Comparison of ENCODE assay signal across 8 mouse cellular contexts in genomic region chr11:117265270-117265980, GRCm38 (mm10).
DNase-seq lines count a peak whose midpoint lies in the region; ATAC-seq and TF ChIP-seq lines count a peak whose summit lies in the region.

No protein-coding gene starts in this region.

- H3K4me2 ChIP-seq in lung, embryonic 15.5 days = peak overlapping the region; percentile 74

- H3K27ac ChIP-seq in layer of hippocampus, adult 2 months = peak overlapping the region; percentile 85
- H3K27ac ChIP-seq in bone marrow macrophage, adult 2 months (ENCODE audit: insufficient read depth, low read depth, low read length) = no peak overlapping the region
- peak overlapping the region; percentile 94 for H3K27ac ChIP-seq in heart, adult 2 months
- peak overlapping the region; percentile 92 for H3K27ac ChIP-seq in kidney, adult 2 months (ENCODE audit: insufficient read depth, low read depth, low read length)
- peak overlapping the region; percentile 94 for H3K27ac ChIP-seq in lung, embryonic 15.5 days
- H3K27ac ChIP-seq in small intestine, adult 2 months (ENCODE audit: insufficient read depth, low read depth, low read length) = peak overlapping the region; percentile 67
- no peak overlapping the region for H3K27ac ChIP-seq in cerebellum, adult 2 months (ENCODE audit: insufficient read depth, low read length)

- H3K4me1 ChIP-seq in bone marrow macrophage, adult 2 months (ENCODE audit: control insufficient read depth, insufficient read depth, low read length) = peaks cover 8% of the 10 kb centered on the region
- H3K4me1 ChIP-seq in heart, adult 2 months (ENCODE audit: control insufficient read depth, insufficient read depth, low read length) = peaks cover 28% of the 10 kb centered on the region
- peaks cover 11% of the 10 kb centered on the region for H3K4me1 ChIP-seq in kidney, adult 2 months (ENCODE audit: control insufficient read depth, insufficient read depth, low read length)
- peaks cover 73% of the 10 kb centered on the region for H3K4me1 ChIP-seq in lung, embryonic 15.5 days
- H3K4me1 ChIP-seq in small intestine, adult 2 months (ENCODE audit: control insufficient read depth, insufficient read depth, insufficient read length, low read length) = peaks cover 8% of the 10 kb centered on the region
- H3K4me1 ChIP-seq in cerebellum, adult 2 months (ENCODE audit: control insufficient read depth, insufficient read depth, low read length) = peaks cover 6% of the 10 kb centered on the region

- peak; percentile 77 for ATAC-seq in lung, embryonic 15.5 days (ENCODE audit: borderline replicate concordance, extremely low read depth, low FRiP score, low TSS enrichment)

- H3K4me3 ChIP-seq in layer of hippocampus, adult 2 months = peak overlapping the region; percentile 80
- H3K4me3 ChIP-seq in bone marrow macrophage, adult 2 months (ENCODE audit: insufficient read depth, low read length) = peak overlapping the region; percentile 54
- H3K4me3 ChIP-seq in heart, adult 2 months = peak overlapping the region; percentile 94
- peak overlapping the region; percentile 79 for H3K4me3 ChIP-seq in kidney, adult 2 months (ENCODE audit: insufficient read depth, low read depth, low read length)
- peak overlapping the region; percentile 75 for H3K4me3 ChIP-seq in lung, embryonic 15.5 days
- H3K4me3 ChIP-seq in small intestine, adult 2 months (ENCODE audit: low read depth, low read length) = peak overlapping the region; percentile 84
- H3K4me3 ChIP-seq in cerebellum, adult 2 months (replicated peaks; ENCODE audit: insufficient read depth, low read depth, low read length) = no peak overlapping the region

- 8% methylated on average over 18 of the region's 18 CpGs for WGBS in heart, adult 2 months
- 13% methylated on average over 18 of the region's 18 CpGs for WGBS in kidney, adult 2 months
- WGBS in lung, embryonic 15.5 days = 3% methylated on average over 18 of the region's 18 CpGs
- WGBS in small intestine, adult 2 months = 10% methylated on average over 18 of the region's 18 CpGs
- WGBS in cerebellum, adult 2 months = 19% methylated on average over 18 of the region's 18 CpGs

- H3K9me3 ChIP-seq in lung, embryonic 15.5 days = no peaks in the 10 kb centered on the region

- peak overlapping the region; percentile 82 for H3K9ac ChIP-seq in heart, adult 2 months (ENCODE audit: low read depth, low read length)
- peak overlapping the region; percentile 59 for H3K9ac ChIP-seq in lung, embryonic 15.5 days

- TF ChIP-seq CTCF in layer of hippocampus, adult 2 months (conservative IDR thresholded peaks at IDR 0.05) = peak; percentile 55
- TF ChIP-seq CTCF in bone marrow macrophage, adult 2 months (IDR thresholded peaks at IDR 0.05; ENCODE audit: low read depth, low read length) = no peak
- peak; percentile 58 for TF ChIP-seq CTCF in heart, adult 2 months (IDR thresholded peaks at IDR 0.05)
- TF ChIP-seq CTCF in kidney, adult 2 months (conservative IDR thresholded peaks at IDR 0.05; ENCODE audit: insufficient read depth, insufficient read length, low read depth, low read length) = 0 out of 2 replicates have a peak, but pooled peaks have one; percentile 11
- no peak for TF ChIP-seq CTCF in small intestine, adult 2 months (IDR thresholded peaks at IDR 0.05; ENCODE audit: extremely low read depth, insufficient read length, insufficient replicate concordance, low read depth, low read length)
- no peak for TF ChIP-seq CTCF in cerebellum, adult 2 months (IDR thresholded peaks at IDR 0.05; ENCODE audit: borderline replicate concordance, insufficient read depth, low read depth, low read length)

- DNase-seq in layer of hippocampus, adult 2 months (ENCODE audit: low spot score in 2 of 2) = no peak
- DNase-seq in layer of hippocampus, adult 9-11 months = no peak
- peak; percentile 54 to 81 for DNase-seq in heart, adult 2 months
- peak; percentile 76 for DNase-seq in kidney, adult 2 months
- no peak for DNase-seq in cerebellum, adult 2 months

- TF ChIP-seq EP300 in heart, adult 2 months (IDR thresholded peaks at IDR 0.05; ENCODE audit: insufficient read depth, low read depth, low read length) = 0 out of 2 replicates have a peak, but pooled peaks have one; percentile 1

- no peaks in the 10 kb centered on the region for H3K27me3 ChIP-seq in heart, adult 2 months (ENCODE audit: control insufficient read depth, insufficient read depth, low read length)
- H3K27me3 ChIP-seq in kidney, adult 2 months (replicated peaks; ENCODE audit: control insufficient read depth, insufficient read depth, low read length) = no peaks in the 10 kb centered on the region
- H3K27me3 ChIP-seq in lung, embryonic 15.5 days = no peaks in the 10 kb centered on the region
- H3K27me3 ChIP-seq in small intestine, adult 2 months (ENCODE audit: control insufficient read depth, insufficient read depth, low read length) = peaks cover 7% of the 10 kb centered on the region; the same call in 1 of the 2 replicates
- H3K27me3 ChIP-seq in cerebellum, adult 2 months (ENCODE audit: control insufficient read depth, insufficient read depth, low read length) = no peaks in the 10 kb centered on the region; the same call in 1 of the 2 replicates

- H3K79me2 ChIP-seq in heart, adult 2 months (replicated peaks; ENCODE audit: control insufficient read depth, insufficient read depth, low read length) = peaks cover 1% of the 10 kb centered on the region; the same call in 1 of the 2 replicates

- H3K36me3 ChIP-seq in heart, adult 2 months (ENCODE audit: control insufficient read depth, insufficient read depth, low read length) = no peaks in the 10 kb centered on the region; the same call in 1 of the 2 replicates
- no peaks in the 10 kb centered on the region for H3K36me3 ChIP-seq in kidney, adult 2 months (ENCODE audit: control insufficient read depth, insufficient read depth, low read length)
- no peaks in the 10 kb centered on the region for H3K36me3 ChIP-seq in lung, embryonic 15.5 days
- no peaks in the 10 kb centered on the region for H3K36me3 ChIP-seq in small intestine, adult 2 months (ENCODE audit: control insufficient read depth, insufficient read depth, low read length)

- no peak for TF ChIP-seq POLR2A in bone marrow macrophage, adult 2 months (IDR thresholded peaks at IDR 0.05; ENCODE audit: borderline replicate concordance, low read depth, low read length)
- TF ChIP-seq POLR2A in heart, adult 2 months (IDR thresholded peaks at IDR 0.05; ENCODE audit: insufficient read depth, low read depth, low read length) = no peak
- no peak for TF ChIP-seq POLR2A in kidney, adult 2 months (IDR thresholded peaks at IDR 0.05; ENCODE audit: low read depth, low read length)
- TF ChIP-seq POLR2A in small intestine, adult 2 months (IDR thresholded peaks at IDR 0.05; ENCODE audit: low read depth, low read length) = no peak
- TF ChIP-seq POLR2A in cerebellum, adult 2 months (IDR thresholded peaks at IDR 0.05; ENCODE audit: borderline replicate concordance, insufficient read depth, low read length) = no peak

- intact Hi-C loops in heart, adult 2 months (cut with DNase I) = loop anchor here (1.0 kb wide), 1 partner anchor 47 kb away; no protein-coding TSS in a partner anchor

Comparison
In these comparisons a context has a peak if more than half of its experiments do, and no peak if none do; other contexts are left out.
1. DNase-seq: peak in heart, adult 2 months (2 of 2) and kidney, adult 2 months (single experiment); none in layer of hippocampus, adult 2 months (0 of 2), layer of hippocampus, adult 9-11 months (single experiment) and cerebellum, adult 2 months (0 of 2).
2. H3K27ac ChIP-seq: peak in layer of hippocampus, adult 2 months (single experiment), heart, adult 2 months (single experiment), kidney, adult 2 months (single experiment), lung, embryonic 15.5 days (single experiment) and small intestine, adult 2 months (single experiment); none in bone marrow macrophage, adult 2 months (single experiment) and cerebellum, adult 2 months (single experiment).
3. CTCF ChIP-seq: peak in layer of hippocampus, adult 2 months (single experiment), heart, adult 2 months (single experiment) and kidney, adult 2 months (single experiment); none in bone marrow macrophage, adult 2 months (single experiment), small intestine, adult 2 months (single experiment) and cerebellum, adult 2 months (single experiment).